Comparison of ENCODE assay signal across 16 mouse cellular contexts in the genomic region with DNA sequence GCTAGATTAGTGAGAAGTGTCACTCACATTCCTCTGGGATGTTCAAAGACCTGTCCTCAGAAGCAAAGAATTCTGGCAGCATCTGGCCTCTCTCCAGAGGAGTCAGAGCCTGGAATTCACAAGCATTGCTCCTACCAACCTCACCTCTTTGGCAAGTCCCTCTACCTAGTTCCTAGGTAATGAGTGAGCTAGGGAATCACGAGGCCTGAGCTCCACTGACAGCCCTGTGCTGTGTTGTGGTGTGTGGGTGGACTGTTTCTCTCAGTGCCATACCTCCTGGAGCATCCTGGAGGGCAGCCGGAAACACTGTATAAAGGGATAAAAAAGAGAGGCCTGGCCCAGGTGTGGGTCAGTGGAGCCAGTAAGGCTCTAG. TPM values are rescaled to one million over a fixed set of nuclear protein-coding genes. Genes with fewer than 3 reads are reported as not detected.
A peak's percentile ranks its signal among the peaks of the same experiment; 100 is the strongest.
DNase-seq lines count a peak whose midpoint lies in the region; ATAC-seq lines count a peak whose summit lies in the region.
"Had no signal": no experiment of that assay in that cellular context is flagged by ENCODE, and none has a peak within 500 bp of the region (broad histone marks: within the 10 kb centered on the region; RNA-seq: fewer than 3 reads in every experiment).

No protein-coding gene starts in this region.

- H3K36me3 ChIP-seq in kidney, embryonic 16.5 days (ENCODE audit: insufficient read depth, low read length): no peaks in the 10 kb centered on the region
- 0 out of 2 replicates have a peak, but pooled peaks cover 6% of the 10 kb centered on the region for H3K36me3 ChIP-seq in liver, embryonic 13.5 days
- H3K36me3 ChIP-seq in hindbrain, embryonic 10.5 days: peaks cover 5% of the 10 kb centered on the region
- H3K36me3 ChIP-seq: midbrain, embryonic 12.5 days had no signal

- H3K9me3 ChIP-seq in kidney, embryonic 16.5 days (ENCODE audit: low read length): no peaks in the 10 kb centered on the region
- no peaks in the 10 kb centered on the region for H3K9me3 ChIP-seq in liver, embryonic 13.5 days (replicated peaks)
- H3K9me3 ChIP-seq in hindbrain, embryonic 10.5 days: no peaks in the 10 kb centered on the region
- H3K9me3 ChIP-seq: midbrain, embryonic 12.5 days had no signal

- H3K27ac ChIP-seq in kidney, embryonic 16.5 days (ENCODE audit: low read length): no peak overlapping the region
- peak overlapping the region; percentile 73; the same call in 1 of the 2 replicates for H3K27ac ChIP-seq in liver, embryonic 13.5 days
- H3K27ac ChIP-seq in hindbrain, embryonic 10.5 days: no peak overlapping the region
- H3K27ac ChIP-seq: liver, embryonic 14.5 days; macrophage; midbrain, embryonic 12.5 days had no signal

- H3K4me3 ChIP-seq in kidney, embryonic 16.5 days (ENCODE audit: low read length): no peak overlapping the region
- no peak overlapping the region for H3K4me3 ChIP-seq in liver, embryonic 13.5 days (replicated peaks)
- no peak overlapping the region for H3K4me3 ChIP-seq in hindbrain, embryonic 10.5 days
- H3K4me3 ChIP-seq: midbrain, embryonic 12.5 days had no signal

- DNase-seq in cerebellum, adult 9-11 months: peak; percentile 57
- no peak for DNase-seq in cerebellum, adult 8-10 months
- peak; percentile 83 for DNase-seq in kidney, adult 9 months
- DNase-seq in brain, adult 2 months (ENCODE audit: low read depth, low spot score): peak; percentile 69
- no peak for DNase-seq in liver, embryonic 13.5 days
- DNase-seq in adrenal gland, postnatal 10 days: no peak
- no peak for DNase-seq in hindbrain, embryonic 10.5 days (ENCODE audit: low spot score)
- DNase-seq: gastrocnemius, postnatal 36 days; layer of hippocampus, adult 9-11 months; right cerebral cortex, postnatal 25 days; thymus, postnatal 4 days had no signal

- H3K4me1 ChIP-seq in kidney, embryonic 16.5 days (ENCODE audit: insufficient read depth, low read length): peaks cover 69% of the 10 kb centered on the region
- peaks cover 84% of the 10 kb centered on the region for H3K4me1 ChIP-seq in liver, embryonic 13.5 days (replicated peaks)
- peaks cover 86% of the 10 kb centered on the region for H3K4me1 ChIP-seq in hindbrain, embryonic 10.5 days (replicated peaks)

- 73% methylated on average over 2 of the region's 2 CpGs for WGBS in kidney, embryonic 16.5 days
- 74% methylated on average over 2 of the region's 2 CpGs for WGBS in liver, embryonic 13.5 days (ENCODE audit: insufficient replicate concordance)
- 73% methylated on average over 2 of the region's 2 CpGs for WGBS in hindbrain, embryonic 10.5 days

- no peaks in the 10 kb centered on the region for H3K27me3 ChIP-seq in kidney, embryonic 16.5 days (ENCODE audit: insufficient read depth, low read length)
- no peaks in the 10 kb centered on the region for H3K27me3 ChIP-seq in liver, embryonic 13.5 days
- H3K27me3 ChIP-seq in hindbrain, embryonic 10.5 days (ENCODE audit: insufficient read depth, poor library complexity, severe bottlenecking): no peaks in the 10 kb centered on the region
- H3K27me3 ChIP-seq: midbrain, embryonic 12.5 days had no signal

- no peak overlapping the region for H3K9ac ChIP-seq in kidney, embryonic 16.5 days (replicated peaks; ENCODE audit: low read length)
- no peak overlapping the region for H3K9ac ChIP-seq in liver, embryonic 13.5 days
- H3K9ac ChIP-seq: liver, embryonic 14.5 days; midbrain, embryonic 12.5 days had no signal

- no peak for ATAC-seq in kidney, embryonic 16.5 days (ENCODE audit: low FRiP score, low TSS enrichment)
- ATAC-seq in liver, embryonic 13.5 days (ENCODE audit: low read depth): no peak

- no peak overlapping the region for H3K4me2 ChIP-seq in kidney, embryonic 16.5 days (replicated peaks; ENCODE audit: low read depth, low read length)
- no peak overlapping the region for H3K4me2 ChIP-seq in liver, embryonic 13.5 days
- H3K4me2 ChIP-seq: heart, embryonic 11.5 days; midbrain, embryonic 12.5 days had no signal

RNA-seq across cellular contexts. Expression of a gene that starts 9.4 kb away (rescaled TPM):
- polyA plus RNA-seq in kidney, embryonic 16.5 days (2015; fragmentation: Nextera tagmentation; extraction: Ambion mirVana): 124 and 131 TPM in 2 replicates
- 136 and 159 TPM in 2 replicates for polyA plus RNA-seq in liver, embryonic 13.5 days (2015; fragmentation: Nextera tagmentation; extraction: Ambion mirVana)
- total RNA-seq in adrenal gland, postnatal 10 days (2021): 10 to 100 TPM; 68.5 to 81.1 TPM
- 98.7 and 141 TPM in 2 replicates for polyA plus RNA-seq in hindbrain, embryonic 10.5 days (2016; fragmentation: Nextera tagmentation; extraction: Ambion mirVana)

RNA-seq across cellular contexts. Expression of a gene that starts 10.3 kb away (rescaled TPM):
- 5.0 and 5.1 TPM in 2 replicates for polyA plus RNA-seq in kidney, embryonic 16.5 days (2015; fragmentation: Nextera tagmentation; extraction: Ambion mirVana)
- 1.9 and 2.1 TPM in 2 replicates for polyA plus RNA-seq in liver, embryonic 13.5 days (2015; fragmentation: Nextera tagmentation; extraction: Ambion mirVana)
- 10 to 100 TPM; 18.6 to 19.1 TPM for total RNA-seq in adrenal gland, postnatal 10 days (2021)
- polyA plus RNA-seq in hindbrain, embryonic 10.5 days (2016; fragmentation: Nextera tagmentation; extraction: Ambion mirVana): 4.8 TPM in 2 replicates

Comparison
In these comparisons a context has a peak if more than half of its experiments do, and no peak if none do; other contexts are left out.
1. DNase-seq: peak in cerebellum, adult 9-11 months (single experiment), kidney, adult 9 months (single experiment) and brain, adult 2 months (single experiment); none in cerebellum, adult 8-10 months (single experiment), liver, embryonic 13.5 days (single experiment), adrenal gland, postnatal 10 days (single experiment) and hindbrain, embryonic 10.5 days (single experiment).